Mouse (Mus musculus): ENCODE data around the gene Ahdc1.

Ahdc1 gene

DNA sequence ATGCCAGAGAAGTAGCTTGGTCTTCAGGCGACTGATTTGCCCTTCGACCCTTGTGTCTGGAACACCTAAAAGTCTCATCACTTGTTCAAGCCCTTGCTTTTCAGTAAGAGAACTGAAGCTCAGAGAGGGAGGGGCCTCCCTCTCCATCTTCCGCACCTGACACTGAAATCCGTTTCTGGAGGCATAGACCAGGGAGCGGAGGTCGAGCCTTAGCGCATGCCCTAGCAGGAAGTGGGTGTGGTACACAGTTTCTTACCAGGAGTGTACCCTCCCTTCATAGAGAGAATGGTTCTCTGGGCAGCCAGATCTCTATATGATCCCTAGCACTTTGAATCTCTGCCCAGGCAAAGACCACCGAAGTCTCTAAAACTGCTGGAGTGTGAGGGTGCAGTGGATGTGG, 62.1 kb downstream of the Ahdc1 start:
- no peak for DNase-seq (ENCODE audit: extremely low spot score, low read depth, low spot score)

- no peak for DNase-seq (ENCODE audit: extremely low spot score, low read depth, low spot score)
Observed at GRCm38 (mm10) chr4:133074070-133074819, 63.2 kb downstream of the Ahdc1 start.

DNA sequence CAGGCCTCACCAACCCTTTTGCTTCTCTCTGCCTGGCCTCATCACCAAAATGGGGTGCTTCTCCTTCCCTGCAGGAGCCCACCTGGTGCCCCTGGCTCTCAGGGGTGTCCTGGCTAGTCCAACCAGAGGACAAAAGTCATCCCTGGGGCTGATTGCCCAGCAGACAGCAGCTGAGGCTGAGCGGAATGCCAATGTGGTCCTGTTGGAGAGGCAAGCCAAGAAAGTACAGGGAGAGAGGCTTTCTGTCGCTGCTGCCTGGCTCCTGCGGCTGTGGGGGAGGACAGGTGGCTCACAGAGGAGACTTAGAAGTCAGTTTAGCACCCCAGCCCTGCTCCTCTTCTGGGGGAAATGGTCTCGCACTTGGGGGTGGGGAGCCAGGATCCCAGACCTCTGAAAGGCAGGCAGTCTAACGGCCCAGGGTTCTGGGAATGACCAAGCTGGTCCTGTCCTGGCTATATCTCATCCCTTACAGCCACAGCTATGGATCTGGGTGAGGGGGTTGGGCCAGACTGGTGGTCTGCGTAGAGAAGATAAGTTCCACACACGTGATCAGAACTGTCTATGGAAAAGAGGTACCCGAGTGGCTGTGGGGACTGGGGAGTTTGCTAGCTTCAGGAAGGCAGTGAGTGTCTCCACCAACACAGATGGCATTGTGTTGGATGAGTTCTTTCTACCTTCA, 64.0 kb downstream of the Ahdc1 start:
- no peak for DNase-seq (ENCODE audit: extremely low spot score, low read depth, low spot score)

- no peak for DNase-seq (ENCODE audit: extremely low spot score, low read depth, low spot score)
Observed at GRCm38 (mm10) chr4:133078947-133079346, 67.9 kb downstream of the Ahdc1 start.

DNA sequence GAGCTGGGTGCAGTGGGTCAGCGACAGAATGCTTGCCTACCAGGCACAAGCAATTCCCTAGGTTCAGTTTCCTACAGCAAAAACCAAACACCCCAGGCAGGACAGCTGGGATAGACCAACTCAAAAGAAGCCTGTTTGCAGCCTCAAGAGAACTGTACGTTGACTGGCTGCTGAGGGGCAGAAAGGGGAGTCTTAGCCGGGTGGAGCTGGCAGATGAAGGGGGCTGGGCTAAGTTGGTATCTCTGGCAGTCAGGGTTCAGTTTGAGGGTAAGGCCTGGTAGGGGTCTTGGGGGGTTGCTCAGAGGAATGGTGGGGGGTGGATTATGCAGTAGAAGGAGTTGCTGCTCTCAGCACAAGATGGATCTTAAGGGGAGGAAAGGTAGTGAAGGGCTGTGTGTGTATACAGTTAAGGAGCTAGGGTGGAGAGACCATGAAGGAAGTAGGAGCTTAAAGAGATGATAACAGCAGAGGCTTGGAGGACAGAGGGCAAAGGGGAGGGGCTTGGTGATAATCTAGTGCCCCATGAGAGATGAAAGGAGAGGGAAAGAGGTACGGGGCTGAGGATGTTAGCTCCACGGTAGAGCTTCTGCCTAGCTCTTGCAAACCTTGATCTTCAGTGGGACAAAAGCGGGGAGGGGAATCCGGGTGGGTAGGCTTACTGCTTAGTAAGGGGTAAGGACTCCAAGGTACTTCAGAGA, 68.5 kb downstream of the Ahdc1 start:
- no peak for DNase-seq (ENCODE audit: extremely low spot score, low read depth, low spot score)

DNA sequence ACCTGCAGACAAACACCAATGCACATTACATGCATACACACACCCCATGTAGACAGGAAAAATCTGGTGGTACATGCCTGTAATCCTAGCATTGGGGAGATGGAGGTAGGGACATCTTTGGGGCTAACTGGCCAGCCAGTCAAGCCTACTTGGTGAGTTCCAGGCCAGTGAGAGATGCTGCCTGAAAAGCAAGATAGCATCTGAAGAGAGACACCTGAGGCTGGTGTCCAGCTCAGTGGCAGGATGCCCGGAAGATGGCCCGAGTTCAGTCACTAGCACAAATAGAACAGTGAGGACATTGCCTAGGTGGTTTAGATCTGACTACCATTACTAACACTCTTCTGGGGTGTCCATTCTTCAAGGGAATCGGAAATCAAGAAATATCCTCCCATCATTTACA, 69.8 kb downstream of the Ahdc1 start:
- no peak for DNase-seq (ENCODE audit: extremely low spot score, low read depth, low spot score)

DNA sequence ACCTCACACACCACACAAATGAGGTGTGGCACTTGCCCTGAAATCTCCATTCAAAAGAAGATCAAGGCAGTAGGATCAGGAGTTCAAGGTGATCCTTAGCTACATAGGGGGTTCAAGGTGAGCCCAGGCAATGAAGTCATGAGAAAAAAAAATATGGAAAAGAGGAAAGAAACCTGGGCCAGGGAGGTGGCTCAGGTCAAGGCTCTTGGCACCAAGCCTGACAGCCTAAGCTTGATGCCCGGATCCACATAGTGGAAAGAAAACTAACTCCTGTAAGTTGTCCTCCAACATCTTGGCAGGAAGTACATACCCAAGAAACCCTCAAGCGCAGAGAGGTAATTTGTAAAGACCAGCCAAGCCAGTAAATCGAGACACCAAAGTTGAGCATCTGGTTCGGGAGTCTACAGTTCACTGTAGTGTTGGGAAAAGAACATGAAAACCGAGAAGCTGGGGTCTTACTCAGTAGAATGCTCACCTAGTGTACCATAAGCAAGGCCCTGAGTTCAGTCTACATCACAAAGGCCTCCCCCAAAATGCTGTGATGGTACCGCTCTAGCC, 71.2 kb downstream of the Ahdc1 start:
- DNase-seq (ENCODE audit: extremely low spot score, low read depth, low spot score) = no peak

GRCm38 (mm10) chr4:133083991-133084861, 73.2 kb downstream of the Ahdc1 start:
- DNase-seq (ENCODE audit: extremely low spot score, low read depth, low spot score) = no peak

GRCm38 (mm10) chr4:133085011-133085782, 74.1 kb downstream of the Ahdc1 start:
- no peak for DNase-seq (ENCODE audit: extremely low spot score, low read depth, low spot score)

- no peak for DNase-seq (ENCODE audit: extremely low spot score, low read depth, low spot score)
Observed at GRCm38 (mm10) chr4:133085783-133086342, 74.8 kb downstream of the Ahdc1 start.

DNA sequence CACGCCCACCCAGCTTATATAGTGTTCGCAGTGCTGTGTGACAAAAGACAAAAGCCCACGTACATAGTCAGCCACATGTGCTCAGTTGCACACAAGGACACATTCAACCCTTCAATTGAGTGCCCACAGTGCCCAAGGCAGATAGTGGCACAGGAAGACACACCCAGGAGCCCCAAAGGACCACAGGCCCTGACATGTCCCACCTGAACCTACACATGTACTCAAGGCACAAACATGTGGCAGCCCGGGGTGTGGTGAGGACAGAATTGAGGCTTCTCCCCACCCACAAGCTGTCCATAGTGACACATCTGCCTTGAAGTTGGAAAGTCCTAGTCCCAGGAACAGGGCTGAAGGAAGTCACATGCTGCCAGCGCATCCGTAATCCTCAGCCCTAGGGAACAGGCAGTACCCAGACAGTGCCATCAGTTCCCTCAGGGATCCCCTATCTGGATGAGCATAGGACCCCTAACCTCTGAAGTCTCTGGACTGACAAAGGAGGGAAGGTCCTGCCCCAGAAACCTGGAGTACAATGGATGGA, 76.2 kb downstream of the Ahdc1 start:
- no peak for DNase-seq (ENCODE audit: extremely low spot score, low read depth, low spot score)

DNA sequence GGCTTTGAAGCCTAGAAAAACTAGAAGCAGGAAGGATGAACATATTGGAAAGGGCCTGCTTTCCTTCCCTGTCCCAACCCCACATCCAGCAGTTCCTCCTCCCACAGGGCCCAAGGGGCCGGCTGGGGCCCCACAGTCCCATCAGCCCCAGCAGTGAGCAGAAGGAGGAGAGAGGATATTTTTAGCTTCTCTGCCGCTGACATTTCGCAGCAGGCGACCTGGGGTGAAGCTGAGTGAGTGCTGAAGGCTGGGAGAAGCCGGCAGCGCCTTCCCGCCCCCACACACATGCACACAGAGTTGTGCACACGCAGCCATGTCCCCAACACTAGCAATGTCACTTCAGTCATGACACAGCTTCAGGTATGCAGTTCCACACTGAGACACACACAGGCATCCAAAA, 76.8 kb downstream of the Ahdc1 start:
- no peak for DNase-seq (ENCODE audit: extremely low spot score, low read depth, low spot score)

- DNase-seq (ENCODE audit: extremely low spot score, low read depth, low spot score) = no peak
Observed at GRCm38 (mm10) chr4:133089319-133089718, 78.3 kb downstream of the Ahdc1 start.

GRCm38 (mm10) chr4:133089802-133090201, 78.7 kb downstream of the Ahdc1 start:
- DNase-seq (ENCODE audit: extremely low spot score, low read depth, low spot score) = no peak

- DNase-seq (ENCODE audit: extremely low spot score, low read depth, low spot score) = no peak
Observed at GRCm38 (mm10) chr4:133090276-133090719, 79.2 kb downstream of the Ahdc1 start.

GRCm38 (mm10) chr4:133090720-133091458, 79.8 kb downstream of the Ahdc1 start:
- no peak for DNase-seq (ENCODE audit: extremely low spot score, low read depth, low spot score)

DNA sequence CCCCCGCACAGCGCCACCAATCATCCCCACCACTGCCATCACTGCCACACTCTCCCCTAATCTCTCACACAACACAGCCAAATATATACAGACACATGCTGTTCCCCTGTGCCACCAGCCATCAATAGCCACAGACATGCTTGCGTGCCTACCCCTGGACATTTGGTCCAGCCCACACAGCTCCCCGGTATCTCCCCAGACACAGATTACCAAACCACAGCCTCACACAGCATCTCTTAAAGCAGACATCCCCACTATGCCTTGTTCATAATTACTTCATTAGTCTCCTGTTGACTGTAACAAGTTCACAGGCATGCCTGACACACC, 80.4 kb downstream of the Ahdc1 start:
- DNase-seq (ENCODE audit: extremely low spot score, low read depth, low spot score) = no peak

DNA sequence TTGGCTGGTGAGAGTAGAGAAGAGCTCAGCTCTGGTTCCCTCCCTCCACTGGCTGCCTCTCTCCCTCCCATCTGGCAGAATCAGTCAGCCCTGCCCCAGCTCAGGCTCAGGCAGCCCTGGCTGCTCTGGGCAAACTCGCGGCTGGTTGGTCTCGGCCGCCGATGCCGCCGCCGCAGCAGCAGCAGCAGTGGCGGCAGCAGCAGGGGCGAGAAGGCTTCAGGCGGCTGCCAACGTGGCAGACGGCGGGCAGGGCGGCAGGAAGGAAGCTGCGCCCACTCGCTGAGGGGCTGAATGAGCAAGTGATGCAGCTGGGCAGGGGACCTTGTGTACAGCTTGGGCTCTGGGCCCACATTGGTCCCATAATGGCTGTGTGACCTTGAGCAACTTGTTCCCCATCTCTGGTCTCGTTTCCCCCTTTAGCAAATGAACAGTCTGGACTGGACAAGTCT, 81.4 kb downstream of the Ahdc1 start:
- DNase-seq (ENCODE audit: extremely low spot score, low read depth, low spot score) = no peak

GRCm38 (mm10) chr4:133093056-133093455, 82.0 kb downstream of the Ahdc1 start:
- DNase-seq (ENCODE audit: extremely low spot score, low read depth, low spot score) = no peak
